Mouse (Mus musculus) erythroblast, embryonic 14.5 days (primary cell): Measurements from ENCODE around the gene Tmem163.

Experiments used
- GATA1 ChIP-seq: IDR thresholded peaks from 2 replicates; pipeline ENCODE4 v1.6.1; 2012; ENCODE audit warnings: low read length, inconsistent platforms, mixed read lengths
- TAL1 ChIP-seq: IDR thresholded peaks from 3 replicates; pipeline ENCODE4 v1.6.1; 2012; ENCODE audit warnings: low read length, inconsistent platforms, mixed read lengths

DNA sequence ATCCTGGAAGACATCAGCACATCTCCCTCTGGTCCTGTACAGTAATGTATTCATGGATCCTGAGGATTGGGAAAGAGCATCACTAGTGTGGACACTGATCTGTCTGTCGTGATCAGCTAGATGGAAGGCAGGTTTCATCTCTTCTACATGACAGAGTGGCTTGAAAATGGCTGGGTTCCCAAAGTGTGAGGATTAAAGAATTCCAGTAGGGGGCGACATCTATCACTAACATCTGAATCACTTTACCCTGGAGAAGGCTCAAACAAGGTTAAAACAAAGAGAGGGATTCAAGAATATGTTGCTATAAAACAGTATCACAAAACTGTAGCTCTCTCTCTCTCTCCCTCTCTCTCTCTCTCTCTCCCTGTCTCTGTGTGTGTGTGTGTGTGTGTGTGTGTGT, 17.2 kb upstream of the Tmem163 start:
- TF ChIP-seq GATA1 (no peak), TAL1 (no peak)
